Mouse (Mus musculus) heart, postnatal 0 days (tissue): Measurements from ENCODE around the gene Amacr.

Source experiments
- CTCF ChIP-seq: IDR thresholded peaks from 2 replicates; pipeline ENCODE4 v1.5.1; 2016; ENCODE audit warnings: antibody characterized with exemption, control low read depth, low read depth
- EP300 ChIP-seq: IDR thresholded peaks from 2 replicates; pipeline ENCODE4 v1.6.1; 2016; ENCODE audit warnings: antibody characterized with exemption, low read depth

- TF ChIP-seq CTCF (no peak), EP300 (no peak)
Observed at GRCm38 (mm10) chr15:10940148-10941108, 41.1 kb upstream of the Amacr start.
